Mouse (Mus musculus) retina, postnatal 7 days (tissue): Measurements from ENCODE around the gene Mrpl28.
"Not testable (repeated sequence)": the region's sequence is repeated elsewhere in the genome, so short reads cannot be mapped to it uniquely, and the experiment has no call there.

Experiments used
- DNase-seq: peaks from one replicate; pipeline ENCODE4 v3.0.0-alpha.2; 2012; ENCODE audit warnings: low read depth, low spot score

Mrpl28 gene

GRCm38 (mm10) chr17:26175248-26175647, 51.9 kb downstream of the Mrpl28 start:
- not testable (repeated sequence) for DNase-seq
